Mouse (Mus musculus) ES-Bruce4 (cell line): ENCODE data around the gene 2410004B18Rik. TPM values are rescaled to one million over a fixed set of nuclear protein-coding genes. Genes with fewer than 3 reads are reported as not detected.
A peak's percentile ranks its signal among the peaks of the same experiment; 100 is the strongest.
"Not testable (repeated sequence)": the region's sequence is repeated elsewhere in the genome, so short reads cannot be mapped to it uniquely, and the experiment has no call there.

Experiments
- H3K27ac ChIP-seq: 2 replicates; pipeline ENCODE4 v1.5.1; 2012; ENCODE audit warnings: low read length, inconsistent platforms; ENCODE audit not compliant: insufficient read depth
- H3K27me3 ChIP-seq: 2 replicates; pipeline ENCODE4 v1.6.1; 2012; ENCODE audit warnings: mild to moderate bottlenecking, low read length, inconsistent platforms; ENCODE audit not compliant: control insufficient read depth, poor library complexity, insufficient read depth, severe bottlenecking
- H3K36me3 ChIP-seq: 2 replicates; pipeline ENCODE4 v1.6.1; 2012; ENCODE audit warnings: inconsistent platforms, mild to moderate bottlenecking, low read length, moderate library complexity; ENCODE audit not compliant: control insufficient read depth, poor library complexity, insufficient read depth, severe bottlenecking
- H3K4me1 ChIP-seq: one replicate; pipeline ENCODE4 v1.8.1; 2011; ENCODE audit warnings: low read length; ENCODE audit not compliant: control insufficient read depth, insufficient read depth
- H3K4me3 ChIP-seq: 2 replicates; pipeline ENCODE4 v1.5.1; 2011; ENCODE audit warnings: low read depth, mild to moderate bottlenecking, low read length
- H3K9ac ChIP-seq: 2 replicates; pipeline ENCODE4 v1.6.1; 2012; ENCODE audit warnings: low read depth, mild to moderate bottlenecking, inconsistent platforms; ENCODE audit not compliant: poor library complexity, severe bottlenecking
- H3K9me3 ChIP-seq: replicated peaks from 2 replicates; pipeline ENCODE4 v1.6.1; 2012; ENCODE audit warnings: mild to moderate bottlenecking, low read length, inconsistent platforms; ENCODE audit not compliant: control insufficient read depth, poor library complexity, insufficient read depth, severe bottlenecking
- CTCF ChIP-seq: IDR thresholded peaks from one replicate; pipeline ENCODE4 v1.8.1; 2011; ENCODE audit warnings: low read depth, low read length
- EP300 ChIP-seq: IDR thresholded peaks from 2 replicates; pipeline ENCODE4 v1.6.1; 2011; ENCODE audit warnings: low read depth, low read length; ENCODE audit not compliant: insufficient read depth
- POLR2A ChIP-seq: IDR thresholded peaks from one replicate; pipeline ENCODE4 v1.8.1; 2011; ENCODE audit warnings: low read length; ENCODE audit not compliant: insufficient read depth
- polyA plus RNA-seq: library from polyadenylated mRNA; stranded (reverse); fragments of >200 nt; gene quantifications from 2 replicates; pipeline ENCODE4 v1.2.4, GENCODE M21; 2011; ENCODE audit warnings: low read depth; ENCODE audit not compliant: missing spikeins, insufficient read depth, insufficient read length

The 2410004B18Rik gene
- polyA plus RNA-seq, 1 experiment, result 30.1 TPM

- no peak overlapping the region for H3K27ac ChIP-seq
- H3K9ac ChIP-seq, result no peak overlapping the region
- no peak overlapping the region for H3K4me3 ChIP-seq
- peaks cover 2% of the 10 kb centered on the region for H3K4me1 ChIP-seq
- TF ChIP-seq POLR2A (no peak), EP300 (no peak), CTCF (no peak)
- peaks cover 3% of the 10 kb centered on the region; the same call in 1 of the 2 replicates for H3K9me3 ChIP-seq
- H3K36me3 ChIP-seq, result no peaks in the 10 kb centered on the region
- no peaks in the 10 kb centered on the region for H3K27me3 ChIP-seq
These were observed 15.6 kb downstream of the 2410004B18Rik start for GRCm38 (mm10) chr3:145953411-145953810.

- Histone ChIP-seq H3K36me3 (no peaks in the 10 kb centered on the region), H3K4me1 (no peaks in the 10 kb centered on the region), H3K9me3 (peaks cover 3% of the 10 kb centered on the region; the same call in 1 of the 2 replicates), H3K27ac (no peak overlapping the region), H3K27me3 (no peaks in the 10 kb centered on the region), H3K9ac (no peak overlapping the region), H3K4me3 (no peak overlapping the region)
- no peak for TF ChIP-seq POLR2A
- TF ChIP-seq EP300, result no peak
- no peak for TF ChIP-seq CTCF
These were observed 22.0 kb downstream of the 2410004B18Rik start for GRCm38 (mm10) chr3:145959824-145960223.

DNA sequence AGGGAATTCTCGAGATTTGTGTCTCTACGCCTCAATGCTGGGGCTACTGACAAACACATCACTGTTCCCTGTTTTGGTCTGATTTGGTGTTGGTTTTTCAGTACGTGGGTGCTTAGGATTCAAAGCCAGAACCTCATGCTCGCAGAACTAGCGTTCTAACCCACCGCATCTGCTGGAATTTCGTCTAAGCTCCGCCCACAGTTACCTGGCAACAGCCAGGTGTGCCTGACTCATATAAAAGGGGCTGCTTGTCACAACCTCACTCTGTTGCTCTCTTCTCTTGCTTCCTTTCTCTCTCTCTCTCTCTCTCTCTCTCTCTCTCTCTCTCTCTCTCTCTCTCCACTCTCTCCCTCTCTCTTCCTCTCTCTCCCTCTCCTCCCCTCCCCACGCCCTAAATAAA lies 24.6 kb downstream of the 2410004B18Rik start:
- no peaks in the 10 kb centered on the region for H3K27me3 ChIP-seq
- H3K27ac ChIP-seq, result 0 out of 2 replicates have a peak overlapping the region, but pooled peaks have one; percentile 13
- peak overlapping the region; percentile 21; the same call in 1 of the 2 replicates for H3K4me3 ChIP-seq
- H3K9me3 ChIP-seq, result peaks cover 3% of the 10 kb centered on the region; the same call in 1 of the 2 replicates
- no peaks in the 10 kb centered on the region for H3K36me3 ChIP-seq
- TF ChIP-seq EP300 (no peak), POLR2A (no peak), CTCF (no peak)
- no peak overlapping the region for H3K9ac ChIP-seq
- no peaks in the 10 kb centered on the region for H3K4me1 ChIP-seq

DNA sequence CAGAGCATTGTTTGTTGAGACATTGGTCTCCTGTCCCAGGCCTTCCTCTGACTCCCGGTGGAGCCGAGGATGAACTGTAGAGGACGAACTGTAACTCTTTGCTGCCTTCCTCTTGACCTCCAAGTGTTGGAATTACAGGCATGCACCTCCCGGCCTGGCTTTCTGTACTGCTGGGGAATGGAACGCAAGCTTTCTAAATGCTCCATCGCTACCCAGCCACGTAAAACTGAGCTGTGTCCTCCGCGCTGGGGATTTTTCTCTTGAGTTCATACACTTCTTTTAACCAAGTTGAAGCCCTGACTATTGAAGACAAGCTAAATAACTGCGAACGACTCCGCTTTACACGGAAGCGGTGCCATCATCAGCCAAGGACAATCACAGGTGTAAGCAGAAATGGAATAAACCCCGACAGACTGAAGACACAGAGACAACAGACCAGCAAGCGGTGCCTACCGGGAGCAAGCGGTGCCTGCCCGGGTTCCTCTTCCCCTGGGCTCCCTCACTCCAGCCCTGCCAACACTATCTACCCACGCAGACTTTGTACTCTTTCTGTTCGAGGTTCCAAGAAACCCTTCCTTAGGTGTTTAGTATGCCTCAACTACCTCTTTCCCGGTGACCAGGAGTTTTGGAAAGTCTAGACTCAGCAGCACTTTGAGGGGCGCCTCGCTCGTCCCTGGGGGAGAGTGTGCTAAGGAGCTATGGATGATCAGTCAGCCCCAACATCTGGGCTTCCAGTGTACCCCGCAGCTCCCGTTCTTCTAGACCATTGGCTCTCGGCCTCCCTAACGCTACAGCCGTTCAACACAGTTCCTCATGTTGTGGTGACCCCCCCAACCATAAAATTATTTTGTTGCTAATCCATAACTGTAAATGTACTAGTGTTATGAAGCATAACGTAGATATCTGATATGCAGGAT lies 25.5 kb downstream of the 2410004B18Rik start:
- Histone ChIP-seq H3K27me3 (no peaks in the 10 kb centered on the region), H3K4me3 (peak overlapping the region; percentile 34), H3K36me3 (no peaks in the 10 kb centered on the region), H3K9me3 (no peaks in the 10 kb centered on the region), H3K27ac (peak overlapping the region; percentile 30; the same call in 1 of the 2 replicates), H3K4me1 (no peaks in the 10 kb centered on the region), H3K9ac (peak overlapping the region; percentile 23; the same call in 1 of the 2 replicates)
- peak; percentile 43; the same call in 1 of the 2 replicates for TF ChIP-seq EP300
- no peak for TF ChIP-seq POLR2A

GRCm38 (mm10) chr3:145964018-145964387 lies 26.2 kb downstream of the 2410004B18Rik start:
- H3K4me3 ChIP-seq, result no peak overlapping the region

DNA sequence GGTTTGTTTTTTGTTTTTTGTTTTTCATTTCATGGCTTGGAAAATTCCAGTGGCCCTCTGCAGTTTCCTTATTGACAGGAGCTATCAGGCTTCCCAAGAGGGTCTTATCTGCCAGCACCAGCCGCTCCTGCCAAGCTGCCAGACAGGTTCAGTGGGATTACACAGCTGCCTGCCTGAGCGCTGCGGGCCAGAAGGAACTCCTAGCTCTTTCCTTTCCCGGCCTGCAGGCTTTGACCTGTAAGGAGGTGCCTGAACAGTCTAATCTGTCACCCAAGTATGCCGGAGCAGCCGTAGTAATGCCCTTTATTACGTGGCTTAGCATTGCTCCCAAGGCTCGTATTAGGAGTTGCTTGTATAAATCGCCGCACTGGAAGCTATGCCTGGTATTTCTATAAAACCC lies 26.7 kb downstream of the 2410004B18Rik start:
- Histone ChIP-seq H3K9me3 (no peaks in the 10 kb centered on the region), H3K4me1 (no peaks in the 10 kb centered on the region), H3K27me3 (no peaks in the 10 kb centered on the region), H3K4me3 (no peak overlapping the region), H3K9ac (no peak overlapping the region), H3K27ac (0 out of 2 replicates have a peak overlapping the region, but pooled peaks have one; percentile 7), H3K36me3 (no peaks in the 10 kb centered on the region)
- TF ChIP-seq POLR2A, result no peak

More at GRCm38 (mm10) chr3:145964018-145964387, 26.2 kb downstream of the 2410004B18Rik start:
- no peaks in the 10 kb centered on the region for H3K36me3 ChIP-seq
- no peak for TF ChIP-seq CTCF
- no peak for TF ChIP-seq EP300
- no peak for TF ChIP-seq POLR2A
- no peak overlapping the region for H3K9ac ChIP-seq
- H3K27me3 ChIP-seq, result no peaks in the 10 kb centered on the region
- no peaks in the 10 kb centered on the region for H3K4me1 ChIP-seq
- no peaks in the 10 kb centered on the region for H3K9me3 ChIP-seq
- H3K27ac ChIP-seq, result no peak overlapping the region

DNA sequence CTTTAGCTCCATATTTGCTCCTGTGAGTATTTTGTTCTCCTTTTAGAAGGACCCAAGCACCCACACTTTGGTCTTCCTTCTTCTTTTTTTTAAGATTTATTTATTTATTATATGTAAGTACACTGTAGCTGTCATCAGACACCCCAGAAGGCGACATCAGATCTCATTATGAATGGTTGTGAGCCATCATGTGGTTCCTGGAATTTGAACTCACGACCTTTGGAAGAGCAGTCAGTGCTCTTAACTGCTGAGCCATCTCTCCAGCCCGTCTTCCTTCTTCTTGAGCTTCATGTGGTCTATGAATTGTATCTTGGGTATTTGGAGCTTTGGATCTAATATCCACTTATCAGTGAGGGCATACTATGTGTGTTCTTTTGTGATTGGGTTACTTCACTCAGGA lies 27.8 kb downstream of the 2410004B18Rik start:
- H3K4me1 ChIP-seq, H3K9ac ChIP-seq, H3K36me3 ChIP-seq, H3K27me3 ChIP-seq, H3K9me3 ChIP-seq, H3K4me3 ChIP-seq, H3K27ac ChIP-seq: not testable (repeated sequence)
